22 mouse cellular contexts compared by ENCODE assay signal in the genomic region with DNA sequence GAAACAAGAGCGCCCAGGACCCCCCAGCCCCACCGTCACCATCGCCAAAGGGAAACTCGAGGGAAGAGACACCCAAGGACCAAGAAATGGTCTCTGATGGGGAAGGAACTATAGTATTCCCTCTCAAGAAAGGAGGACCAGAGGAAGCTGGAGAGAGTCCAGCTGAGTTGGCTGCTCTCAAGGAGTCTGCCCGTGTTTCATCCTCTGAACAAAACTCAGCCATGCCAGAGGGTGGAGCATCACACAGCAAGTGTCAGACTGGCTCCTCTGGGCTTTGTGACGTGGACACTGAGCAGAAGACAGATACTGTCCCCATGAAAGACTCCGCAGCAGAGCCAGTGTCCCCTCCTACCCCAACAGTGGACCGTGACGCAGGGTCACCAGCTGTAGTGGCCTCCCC. TPM values are rescaled to one million over a fixed set of nuclear protein-coding genes. Genes with fewer than 3 reads are reported as not detected.
DNase-seq lines count a peak whose midpoint lies in the region; ATAC-seq and TF ChIP-seq lines count a peak whose summit lies in the region.
"Had no signal": no experiment of that assay in that cellular context is flagged by ENCODE, and none has a peak within 500 bp of the region (broad histone marks: within the 10 kb centered on the region; RNA-seq: fewer than 3 reads in every experiment).

No protein-coding gene starts in this region.

- H3K4me2 ChIP-seq in forebrain, embryonic 14.5 days (ENCODE audit: low read length): no peak overlapping the region
- H3K4me2 ChIP-seq in forebrain, embryonic 12.5 days: no peak overlapping the region
- H3K4me2 ChIP-seq in midbrain, postnatal 0 days (ENCODE audit: low read depth, low read length, poor library complexity, severe bottlenecking): no peak overlapping the region
- H3K4me2 ChIP-seq: limb, embryonic 13.5 days; liver, embryonic 12.5 days; midbrain, embryonic 12.5 days; stomach, embryonic 15.5 days had no signal

- H3K4me3 ChIP-seq in forebrain, embryonic 14.5 days (ENCODE audit: low read depth, low read length): no peak overlapping the region
- H3K4me3 ChIP-seq in forebrain, embryonic 12.5 days (replicated peaks): no peak overlapping the region
- no peak overlapping the region for H3K4me3 ChIP-seq in midbrain, postnatal 0 days (ENCODE audit: low read depth, low read length)
- H3K4me3 ChIP-seq in midbrain, embryonic 10.5 days: no peak overlapping the region
- 0 out of 2 replicates have a peak overlapping the region, but pooled peaks have one; percentile 0 for H3K4me3 ChIP-seq in olfactory bulb, adult 2 months (ENCODE audit: insufficient read depth, low read depth, low read length)
- H3K4me3 ChIP-seq: forebrain, embryonic 10.5 days; layer of hippocampus, adult 2 months; limb, embryonic 13.5 days; liver, embryonic 12.5 days; midbrain, embryonic 12.5 days; stomach, embryonic 15.5 days had no signal

- peaks cover 47% of the 10 kb centered on the region for H3K36me3 ChIP-seq in forebrain, embryonic 14.5 days (ENCODE audit: control insufficient read depth, insufficient read depth, low read length)
- H3K36me3 ChIP-seq in forebrain, embryonic 12.5 days (replicated peaks): peaks cover 69% of the 10 kb centered on the region
- H3K36me3 ChIP-seq in midbrain, postnatal 0 days (ENCODE audit: insufficient read depth, low read length): peaks cover 17% of the 10 kb centered on the region; the same call in 1 of the 2 replicates
- peaks cover 97% of the 10 kb centered on the region for H3K36me3 ChIP-seq in midbrain, embryonic 10.5 days

- no peaks in the 10 kb centered on the region for H3K9me3 ChIP-seq in forebrain, embryonic 14.5 days (replicated peaks; ENCODE audit: control insufficient read depth, low read length)
- no peaks in the 10 kb centered on the region for H3K9me3 ChIP-seq in forebrain, embryonic 12.5 days
- no peaks in the 10 kb centered on the region for H3K9me3 ChIP-seq in midbrain, postnatal 0 days (ENCODE audit: low read length)
- H3K9me3 ChIP-seq in midbrain, embryonic 10.5 days (replicated peaks): no peaks in the 10 kb centered on the region
- H3K9me3 ChIP-seq: forebrain, embryonic 10.5 days; limb, embryonic 13.5 days; liver, embryonic 12.5 days; midbrain, embryonic 12.5 days; stomach, embryonic 15.5 days had no signal

- H3K4me1 ChIP-seq in forebrain, embryonic 14.5 days (ENCODE audit: control insufficient read depth, insufficient read depth, low read length): no peaks in the 10 kb centered on the region
- no peaks in the 10 kb centered on the region for H3K4me1 ChIP-seq in forebrain, embryonic 12.5 days
- H3K4me1 ChIP-seq in midbrain, postnatal 0 days (ENCODE audit: insufficient read depth, low read length): no peaks in the 10 kb centered on the region
- no peaks in the 10 kb centered on the region; the same call in 1 of the 2 replicates for H3K4me1 ChIP-seq in midbrain, embryonic 10.5 days
- H3K4me1 ChIP-seq in olfactory bulb, adult 2 months (ENCODE audit: control insufficient read depth, insufficient read depth, low read length): no peaks in the 10 kb centered on the region
- H3K4me1 ChIP-seq: forebrain, embryonic 10.5 days; limb, embryonic 13.5 days; midbrain, embryonic 12.5 days; stomach, embryonic 15.5 days had no signal

- H3K27me3 ChIP-seq in forebrain, embryonic 14.5 days (replicated peaks; ENCODE audit: control insufficient read depth, insufficient read depth, low read length): no peaks in the 10 kb centered on the region
- H3K27me3 ChIP-seq in forebrain, embryonic 12.5 days: no peaks in the 10 kb centered on the region
- no peaks in the 10 kb centered on the region for H3K27me3 ChIP-seq in midbrain, postnatal 0 days (ENCODE audit: insufficient read depth, low read length)
- no peaks in the 10 kb centered on the region for H3K27me3 ChIP-seq in midbrain, embryonic 10.5 days (ENCODE audit: low read depth, poor library complexity, severe bottlenecking)
- H3K27me3 ChIP-seq: limb, embryonic 13.5 days; liver, embryonic 12.5 days; midbrain, embryonic 12.5 days; stomach, embryonic 15.5 days had no signal

- no peak for ATAC-seq in forebrain, embryonic 14.5 days
- ATAC-seq in forebrain, embryonic 12.5 days (ENCODE audit: low FRiP score): no peak
- no peak; the same call in 1 of the 2 replicates for ATAC-seq in midbrain, postnatal 0 days (ENCODE audit: low FRiP score)

- H3K9ac ChIP-seq in forebrain, embryonic 14.5 days (ENCODE audit: low read length): no peak overlapping the region
- H3K9ac ChIP-seq in forebrain, embryonic 12.5 days: no peak overlapping the region
- H3K9ac ChIP-seq in midbrain, postnatal 0 days (replicated peaks; ENCODE audit: low read length, poor library complexity, severe bottlenecking): no peak overlapping the region
- H3K9ac ChIP-seq: limb, embryonic 13.5 days; liver, embryonic 12.5 days; midbrain, embryonic 12.5 days; stomach, embryonic 15.5 days had no signal

- no peak for TF ChIP-seq CTCF in midbrain, postnatal 0 days (IDR thresholded peaks at IDR 0.05)
- TF ChIP-seq CTCF in olfactory bulb, adult 2 months (IDR thresholded peaks at IDR 0.05; ENCODE audit: insufficient read depth, low read depth, low read length): no peak

- H3K27ac ChIP-seq in forebrain, embryonic 14.5 days (ENCODE audit: low read depth, low read length): no peak overlapping the region
- H3K27ac ChIP-seq in forebrain, embryonic 12.5 days: no peak overlapping the region
- no peak overlapping the region for H3K27ac ChIP-seq in midbrain, postnatal 0 days (ENCODE audit: low read depth, low read length)
- no peak overlapping the region for H3K27ac ChIP-seq in midbrain, embryonic 10.5 days (replicated peaks)
- no peak overlapping the region for H3K27ac ChIP-seq in olfactory bulb, adult 2 months (ENCODE audit: insufficient read depth, low read depth, low read length)
- H3K27ac ChIP-seq: forebrain, embryonic 10.5 days; layer of hippocampus, adult 2 months; limb, embryonic 13.5 days; liver, embryonic 12.5 days; midbrain, embryonic 12.5 days; stomach, embryonic 15.5 days had no signal

- no peak for TF ChIP-seq POLR2A in olfactory bulb, adult 2 months (IDR thresholded peaks at IDR 0.05; ENCODE audit: insufficient read depth, low read depth, low read length)

- 87% methylated on average over 9 of the region's 9 CpGs for WGBS in forebrain, embryonic 14.5 days
- WGBS in forebrain, embryonic 12.5 days: 95% methylated on average over 9 of the region's 9 CpGs
- WGBS in midbrain, postnatal 0 days: 88% methylated on average over 9 of the region's 9 CpGs
- WGBS in midbrain, embryonic 10.5 days: 94% methylated on average over 9 of the region's 9 CpGs
- WGBS in olfactory bulb, adult 2 months: 70% methylated on average over 9 of the region's 9 CpGs

- DNase-seq in forebrain, embryonic 14.5 days (ENCODE audit: low spot score): peak; percentile 25
- peak; percentile 73 for DNase-seq in midbrain, postnatal 0 days (ENCODE audit: low spot score)
- no peak for DNase-seq in midbrain, embryonic 10.5 days (ENCODE audit: low spot score)
- DNase-seq in cerebellum, adult 8-10 months: peak; percentile 20
- DNase-seq in layer of hippocampus, adult 11-12 months (ENCODE audit: low spot score): no peak
- no peak for DNase-seq in right cerebral cortex, postnatal 25 days
- DNase-seq: gastrocnemius, postnatal 36 days; kidney, adult 11 months; kidney, postnatal 10 days; lung, adult 18-20 months; lung, postnatal 10 days; retina, postnatal 1 day; right cerebral cortex, postnatal 4 days; thymus, postnatal 36 days had no signal

RNA-seq across cellular contexts. Expression of a gene that starts 17.0 kb away (rescaled TPM):
- polyA plus RNA-seq in forebrain, embryonic 14.5 days (2014; fragmentation: Nextera tagmentation; extraction: Ambion mirVana): 7.4 and 7.5 TPM in 2 replicates
- polyA plus RNA-seq in forebrain, embryonic 12.5 days (2016; fragmentation: Nextera tagmentation; extraction: Ambion mirVana): 19.7 and 22.2 TPM in 2 replicates
- 6.5 and 7.1 TPM in 2 replicates for total RNA-seq in midbrain, postnatal 0 days (2014; rRNA removed)
- polyA plus RNA-seq in midbrain, postnatal 0 days (2015; fragmentation: Nextera tagmentation; extraction: Ambion mirVana): 2.8 TPM in 2 replicates
- 17.8 and 19.5 TPM in 2 replicates for polyA plus RNA-seq in midbrain, embryonic 10.5 days (2016; fragmentation: Nextera tagmentation; extraction: Ambion mirVana)
- polyA plus RNA-seq in olfactory bulb, adult 2 months (2012; ENCODE audit: insufficient read depth, insufficient read length, low replicate concordance, missing spikeins): not detected in 2 replicates

RNA-seq across cellular contexts. Expression of a gene that starts 27.6 kb away (rescaled TPM):
- polyA plus RNA-seq in forebrain, embryonic 14.5 days (2014; fragmentation: Nextera tagmentation; extraction: Ambion mirVana): 30.2 and 35.7 TPM in 2 replicates
- 36.3 and 37.5 TPM in 2 replicates for polyA plus RNA-seq in forebrain, embryonic 12.5 days (2016; fragmentation: Nextera tagmentation; extraction: Ambion mirVana)
- total RNA-seq in midbrain, postnatal 0 days (2014; rRNA removed): 11.6 and 18.0 TPM in 2 replicates
- polyA plus RNA-seq in midbrain, postnatal 0 days (2015; fragmentation: Nextera tagmentation; extraction: Ambion mirVana): 34.4 and 35.0 TPM in 2 replicates
- 32.9 and 37.2 TPM in 2 replicates for polyA plus RNA-seq in midbrain, embryonic 10.5 days (2016; fragmentation: Nextera tagmentation; extraction: Ambion mirVana)
- not detected in 2 replicates for polyA plus RNA-seq in olfactory bulb, adult 2 months (2012; ENCODE audit: insufficient read depth, insufficient read length, low replicate concordance, missing spikeins)

RNA-seq across cellular contexts. Expression of a gene that starts 27.7 kb away (rescaled TPM):
- polyA plus RNA-seq in forebrain, embryonic 14.5 days (2014; fragmentation: Nextera tagmentation; extraction: Ambion mirVana): 86.8 and 90.9 TPM in 2 replicates
- polyA plus RNA-seq in forebrain, embryonic 12.5 days (2016; fragmentation: Nextera tagmentation; extraction: Ambion mirVana): 102 and 109 TPM in 2 replicates
- total RNA-seq in midbrain, postnatal 0 days (2014; rRNA removed): 70.2 and 71.3 TPM in 2 replicates
- 52.0 TPM in 2 replicates for polyA plus RNA-seq in midbrain, postnatal 0 days (2015; fragmentation: Nextera tagmentation; extraction: Ambion mirVana)
- 97.2 and 100 TPM in 2 replicates for polyA plus RNA-seq in midbrain, embryonic 10.5 days (2016; fragmentation: Nextera tagmentation; extraction: Ambion mirVana)
- not detected in 2 replicates for polyA plus RNA-seq in olfactory bulb, adult 2 months (2012; ENCODE audit: insufficient read depth, insufficient read length, low replicate concordance, missing spikeins)

Comparison
In these comparisons a context has a peak if more than half of its experiments do, and no peak if none do; other contexts are left out.
1. DNase-seq: peak in forebrain, embryonic 14.5 days (single experiment), midbrain, postnatal 0 days (single experiment) and cerebellum, adult 8-10 months (single experiment); none in midbrain, embryonic 10.5 days (single experiment), layer of hippocampus, adult 11-12 months (single experiment) and right cerebral cortex, postnatal 25 days (single experiment).
2. RNA of a gene that starts 27.6 kb away (polyA plus RNA-seq): 36.3 to 37.5 TPM in forebrain, embryonic 12.5 days, 32.9 to 37.2 TPM in midbrain, embryonic 10.5 days, 34.4 to 35.0 TPM in midbrain, postnatal 0 days and 30.2 to 35.7 TPM in forebrain, embryonic 14.5 days; not detected in olfactory bulb, adult 2 months; every median in the first group is over 10 times any median in the second.